Comparison of ENCODE assay signal across 9 mouse cellular contexts in the genomic region with DNA sequence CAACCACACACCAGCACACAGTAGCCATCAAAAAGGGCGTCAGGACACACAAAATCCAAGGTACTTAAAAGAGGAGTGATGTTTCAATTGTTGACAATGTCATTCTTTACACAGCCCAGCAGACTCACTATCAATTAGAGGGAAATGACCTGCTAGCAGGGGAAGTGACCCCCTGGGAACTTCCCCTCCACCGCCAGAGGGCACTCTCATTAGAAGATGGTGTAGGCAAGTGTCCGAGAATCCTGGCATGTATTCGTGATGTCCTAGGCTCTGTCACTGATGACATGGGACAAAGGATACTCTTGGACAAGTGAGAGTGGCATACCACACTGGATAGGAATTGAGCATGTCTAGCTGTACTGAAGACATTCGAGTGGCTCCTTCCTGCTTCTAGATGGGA.
DNase-seq lines count a peak whose midpoint lies in the region.
"Had no signal": no experiment of that assay in that cellular context is flagged by ENCODE, and none has a peak within 500 bp of the region (broad histone marks: within the 10 kb centered on the region; RNA-seq: fewer than 3 reads in every experiment).

No protein-coding gene starts in this region.

- peak; percentile 12 to 27 for DNase-seq in adrenal gland, adult 18-20 months (ENCODE audit: low spot score in 2 of 2)
- no peak for DNase-seq in adrenal gland, postnatal 4 days (ENCODE audit: low spot score in 2 of 2)
- peak; percentile 9 for DNase-seq in kidney, adult 9 months
- no peak for DNase-seq in kidney, adult 11 months
- peak; percentile 16 for DNase-seq in 416B (ENCODE audit: low read depth)
- DNase-seq in embryo, embryonic 10.5 days (ENCODE audit: low spot score), result peak; percentile 29
- no peak for DNase-seq in spleen, postnatal 4 days (ENCODE audit: low spot score in 2 of 2)
- no peak for DNase-seq in urinary bladder, postnatal 10 days (ENCODE audit: low spot score)
- DNase-seq: gastrocnemius, postnatal 25 days had no signal

Comparison
In these comparisons a context has a peak if more than half of its experiments do, and no peak if none do; other contexts are left out.
1. DNase-seq: peak in adrenal gland, adult 18-20 months (2 of 2), kidney, adult 9 months (single experiment), 416B (single experiment) and embryo, embryonic 10.5 days (single experiment); none in adrenal gland, postnatal 4 days (0 of 2), kidney, adult 11 months (single experiment), spleen, postnatal 4 days (0 of 2) and urinary bladder, postnatal 10 days (single experiment).